Mouse (Mus musculus): Measurements from ENCODE around the gene Ppip5k2. TPM values are rescaled to one million over a fixed set of nuclear protein-coding genes. Genes with fewer than 3 reads are reported as not detected.

The Ppip5k2 gene
- 55.3 and 56.3 TPM in 2 replicates for polyA plus RNA-seq (2016; fragmentation: Nextera tagmentation; extraction: Ambion mirVana)

DNA sequence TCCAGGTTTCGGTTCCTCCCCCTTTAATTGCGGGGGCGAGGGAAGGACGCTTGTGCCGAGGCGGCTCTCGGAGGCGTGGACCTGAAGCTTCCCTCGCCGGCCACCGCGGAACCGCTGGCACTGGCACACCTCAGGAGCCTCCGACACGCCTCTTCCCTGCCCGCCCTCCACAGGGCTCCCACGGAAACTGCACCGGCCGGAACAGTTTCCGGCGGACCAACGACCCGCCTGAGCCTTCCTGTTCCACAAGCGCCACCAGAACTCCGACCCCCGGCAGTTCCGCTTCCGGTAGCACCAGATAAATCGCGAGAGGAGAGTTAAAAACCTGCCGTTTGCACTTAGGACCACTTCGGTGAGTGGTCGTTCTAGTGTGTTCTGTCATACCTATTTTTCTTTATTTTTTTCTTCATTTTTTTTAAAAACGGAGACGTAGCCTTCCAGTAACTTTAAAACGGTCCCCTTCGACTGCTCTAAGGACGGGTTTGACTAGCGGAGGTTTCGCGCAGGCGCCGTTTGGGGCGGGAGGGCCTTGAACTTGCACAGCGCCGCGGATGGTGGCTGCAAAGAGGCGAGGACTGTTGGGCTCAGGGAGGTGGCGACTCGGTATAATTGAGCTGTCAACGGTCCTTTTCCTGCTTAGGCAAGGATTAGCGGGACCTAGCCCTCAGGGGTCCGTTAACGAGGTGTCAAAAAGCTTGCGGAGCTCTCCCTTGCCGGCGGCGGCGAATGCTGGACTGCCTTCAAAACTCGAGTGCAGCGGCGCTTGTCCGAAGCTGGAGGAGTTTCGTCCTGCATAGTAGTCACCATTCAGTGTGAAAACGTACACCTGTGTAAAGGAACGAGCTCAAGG, at the start of gene Ppip5k2, which contains the start of gene Gin1:
Gene Ppip5k2, minus strand, starts transcription at position 508 of the 850 bp plus-strand sequence.
Gene Gin1, plus strand, starts transcription at position 269 of the 850 bp plus-strand sequence.
- peak within 1 kb of the TSS; percentile 82 for H3K9ac ChIP-seq
- peak within 1 kb of the TSS; percentile 72 for H3K4me2 ChIP-seq (replicated peaks)
- no peaks in the 10 kb centered on the region for H3K27me3 ChIP-seq (replicated peaks)
- no peaks in the 10 kb centered on the region for H3K36me3 ChIP-seq
- peak; percentile 99 for ATAC-seq (ENCODE audit: low FRiP score, low read depth)
- H3K27ac ChIP-seq: peak within 1 kb of the TSS; percentile 59; the same call in 1 of the 2 replicates
- no peaks in the 10 kb centered on the region for H3K9me3 ChIP-seq
- WGBS: under 1% methylated on average over 66 of the region's 66 CpGs
- peak within 1 kb of the TSS; percentile 86 for H3K4me3 ChIP-seq
- H3K4me1 ChIP-seq: peaks cover 20% of the 10 kb centered on the region

DNA sequence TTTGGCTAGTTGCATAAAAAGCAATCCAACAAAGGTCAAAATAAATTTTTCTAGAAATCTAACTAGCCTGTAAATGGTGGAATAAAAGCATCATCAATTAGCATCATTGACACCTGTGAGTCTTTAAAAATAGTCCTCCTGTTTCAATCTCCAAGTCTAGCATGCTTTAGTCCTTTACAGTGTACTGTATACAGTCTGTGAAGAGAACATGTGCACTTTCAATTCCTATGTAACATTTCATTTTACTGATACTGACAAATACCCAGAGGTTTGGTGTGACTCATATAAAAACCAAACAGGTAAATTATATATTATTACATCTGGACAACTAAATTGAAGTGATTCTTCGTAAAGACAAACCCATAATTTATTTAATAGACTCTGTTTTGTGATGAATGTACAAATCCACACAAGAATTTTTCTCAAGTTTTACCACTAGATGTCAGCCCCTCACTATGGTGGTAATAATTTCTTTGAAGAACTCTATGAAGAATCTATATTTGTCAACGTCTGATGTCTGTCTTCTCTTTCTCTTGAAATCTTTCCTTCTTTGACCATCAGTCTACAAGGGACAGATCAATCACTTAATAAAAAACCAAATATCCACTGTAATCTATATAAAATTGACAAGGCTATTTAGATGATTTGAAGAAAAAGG, 39.2 kb upstream of the Ppip5k2 start:
- H3K4me2 ChIP-seq (replicated peaks): no peak overlapping the region
- no peak; the same call in 1 of the 2 replicates for ATAC-seq (ENCODE audit: low FRiP score, low read depth)
- no peak overlapping the region for H3K9ac ChIP-seq
- H3K4me3 ChIP-seq: no peak overlapping the region
- no peaks in the 10 kb centered on the region for H3K27me3 ChIP-seq (replicated peaks)
- 49% methylated on average over 2 of the region's 2 CpGs for WGBS
- no peaks in the 10 kb centered on the region for H3K9me3 ChIP-seq
- no peaks in the 10 kb centered on the region for H3K4me1 ChIP-seq
- no peaks in the 10 kb centered on the region for H3K36me3 ChIP-seq
- no peak overlapping the region for H3K27ac ChIP-seq

DNA sequence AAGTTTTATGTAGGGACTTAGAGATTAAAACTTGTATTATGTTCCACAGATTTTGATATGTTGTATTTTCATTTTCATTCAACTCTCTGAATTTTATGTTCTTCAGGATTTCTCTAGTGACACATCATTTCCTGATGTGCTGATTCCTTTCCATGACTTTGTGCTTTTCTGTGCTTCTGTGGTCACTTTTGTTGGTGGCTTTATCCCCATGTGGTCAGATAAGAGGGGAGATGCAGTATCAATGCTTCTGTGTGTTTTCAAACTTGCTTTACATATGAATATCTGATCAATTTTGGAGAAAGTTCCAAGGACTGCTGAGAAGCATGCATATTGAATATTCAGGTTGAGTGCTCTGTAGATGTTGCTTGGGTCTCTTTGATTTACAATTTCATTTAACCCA, 34.3 kb upstream of the Ppip5k2 start:
- Histone ChIP-seq H3K4me3 (no peak overlapping the region), H3K9ac (no peak overlapping the region), H3K4me2 (replicated peaks) (no peak overlapping the region), H3K9me3 (no peaks in the 10 kb centered on the region), H3K27ac (no peak overlapping the region), H3K27me3 (replicated peaks) (no peaks in the 10 kb centered on the region), H3K4me1 (no peaks in the 10 kb centered on the region), H3K36me3 (no peaks in the 10 kb centered on the region)
- no peak for ATAC-seq (ENCODE audit: low FRiP score, low read depth)

DNA sequence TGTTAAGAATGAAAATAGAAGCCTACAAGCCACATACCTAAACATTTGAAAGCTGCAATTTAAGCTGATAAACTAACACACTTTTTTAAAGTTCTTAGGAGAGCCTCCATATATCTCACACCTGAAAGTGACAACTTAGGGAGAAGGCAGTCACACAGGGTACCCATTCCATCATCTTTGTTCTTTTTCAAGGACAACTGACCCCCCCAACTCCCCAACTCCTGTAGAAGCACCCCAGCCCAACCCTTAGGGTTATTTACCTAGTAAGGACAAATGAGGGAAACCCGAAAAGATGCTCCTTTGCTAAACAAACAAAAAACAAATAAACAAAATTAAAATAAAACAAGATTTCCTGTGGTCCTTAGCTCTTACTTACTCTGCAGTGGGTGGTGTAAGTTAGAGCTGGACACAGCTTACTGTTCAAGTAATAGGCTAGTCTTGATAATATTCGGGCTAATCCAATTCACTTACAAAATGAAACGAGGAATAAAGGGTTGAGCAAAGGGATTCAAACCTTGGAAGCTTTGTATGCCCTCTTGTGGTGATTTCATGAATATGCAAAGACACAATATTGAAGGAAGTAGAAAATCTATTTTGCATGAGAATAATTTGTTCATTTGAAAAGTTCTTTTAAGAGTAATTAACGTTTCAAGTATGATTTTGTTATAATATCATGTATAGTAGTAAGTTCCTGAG, 32.1 kb upstream of the Ppip5k2 start:
- WGBS: 52% methylated on average over 4 of the region's 4 CpGs
- no peak overlapping the region for H3K9ac ChIP-seq
- ATAC-seq (ENCODE audit: low FRiP score, low read depth): no peak

DNA sequence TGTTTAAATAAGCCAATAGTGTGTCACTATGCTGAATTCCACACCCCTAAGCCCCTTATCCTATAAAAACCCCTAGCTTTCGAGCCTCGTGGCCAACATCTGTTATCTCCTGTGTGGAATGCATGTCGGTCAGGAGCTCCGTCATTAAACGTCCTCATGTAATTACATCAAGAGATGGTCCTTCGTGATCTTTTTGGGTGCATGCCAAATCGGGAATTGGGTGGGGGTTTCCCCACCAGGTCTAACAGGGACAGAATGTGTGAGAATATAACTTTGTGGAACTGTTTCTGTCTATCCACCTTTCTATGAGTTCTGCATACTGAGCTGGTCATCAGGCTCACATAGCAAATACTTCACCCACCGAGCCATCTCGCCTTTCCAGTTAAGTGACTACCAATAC, 25.7 kb upstream of the Ppip5k2 start:
- Histone ChIP-seq H3K9me3 (no peaks in the 10 kb centered on the region), H3K4me3 (no peak overlapping the region), H3K27ac (no peak overlapping the region), H3K4me2 (replicated peaks) (no peak overlapping the region), H3K27me3 (replicated peaks) (no peaks in the 10 kb centered on the region), H3K9ac (no peak overlapping the region), H3K36me3 (peaks cover 4% of the 10 kb centered on the region; the same call in 1 of the 2 replicates), H3K4me1 (no peaks in the 10 kb centered on the region)
- no peak for ATAC-seq (ENCODE audit: low FRiP score, low read depth)
- 89% methylated on average over 9 of the region's 9 CpGs for WGBS

More for the DNA sequence above, 32.1 kb upstream of the Ppip5k2 start:
- no peaks in the 10 kb centered on the region for H3K27me3 ChIP-seq (replicated peaks)
- H3K4me1 ChIP-seq: no peaks in the 10 kb centered on the region
- no peak overlapping the region for H3K4me2 ChIP-seq (replicated peaks)
- no peak overlapping the region for H3K27ac ChIP-seq
- H3K4me3 ChIP-seq: no peak overlapping the region
- no peaks in the 10 kb centered on the region for H3K9me3 ChIP-seq
- no peaks in the 10 kb centered on the region for H3K36me3 ChIP-seq

DNA sequence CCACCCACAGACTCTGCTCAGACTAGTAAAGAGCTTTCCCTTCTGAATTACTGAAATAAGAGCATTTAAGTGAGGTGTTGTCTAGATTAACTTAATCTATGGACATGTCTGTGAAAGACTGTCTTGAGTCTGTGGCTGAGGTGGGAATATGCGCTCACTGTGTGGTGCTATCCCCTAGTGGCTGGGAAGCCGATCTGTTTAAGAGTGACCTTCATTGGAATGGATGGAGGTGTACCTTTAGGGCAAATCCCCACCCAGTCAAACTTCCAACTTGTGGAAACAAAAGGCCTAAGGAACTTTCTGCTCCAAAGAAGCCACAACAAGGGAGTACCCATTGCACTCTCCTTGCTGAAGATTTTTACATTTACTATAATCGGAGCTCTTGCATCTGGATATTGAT, 23.9 kb upstream of the Ppip5k2 start:
- ATAC-seq (ENCODE audit: low FRiP score, low read depth): no peak
- Histone ChIP-seq H3K27ac (no peak overlapping the region), H3K4me1 (no peaks in the 10 kb centered on the region), H3K4me3 (no peak overlapping the region), H3K4me2 (replicated peaks) (no peak overlapping the region), H3K36me3 (peaks cover 4% of the 10 kb centered on the region; the same call in 1 of the 2 replicates), H3K9me3 (no peaks in the 10 kb centered on the region), H3K27me3 (replicated peaks) (no peaks in the 10 kb centered on the region), H3K9ac (no peak overlapping the region)
- WGBS: 86% methylated on average over 3 of the region's 3 CpGs

DNA sequence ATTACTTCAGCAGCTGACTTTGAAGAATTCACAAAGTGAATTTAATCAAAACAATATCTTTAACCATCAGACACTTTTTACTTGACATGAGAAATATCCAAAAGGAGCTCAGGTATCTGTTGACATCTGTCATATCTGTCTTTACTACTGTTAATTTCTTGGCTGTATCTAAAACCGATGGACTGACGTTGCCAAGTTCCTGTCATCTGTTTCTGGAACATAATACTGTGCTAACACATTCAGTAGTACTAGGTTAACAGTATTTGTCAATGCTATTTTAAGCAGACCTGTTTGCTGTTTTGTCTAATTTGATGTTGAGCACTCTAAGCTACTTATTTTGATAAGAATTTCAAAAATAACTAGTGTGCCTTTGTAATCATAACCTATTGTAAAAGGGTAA, 18.3 kb upstream of the Ppip5k2 start:
- H3K9ac ChIP-seq: no peak overlapping the region
- no peaks in the 10 kb centered on the region for H3K9me3 ChIP-seq
- no peak overlapping the region for H3K27ac ChIP-seq
- 91% methylated on average over 2 of the region's 2 CpGs for WGBS
- H3K4me2 ChIP-seq (replicated peaks): no peak overlapping the region
- H3K4me3 ChIP-seq: no peak overlapping the region
- no peak for ATAC-seq (ENCODE audit: low FRiP score, low read depth)
- no peaks in the 10 kb centered on the region for H3K4me1 ChIP-seq
- H3K36me3 ChIP-seq: peaks cover 4% of the 10 kb centered on the region; the same call in 1 of the 2 replicates
- H3K27me3 ChIP-seq (replicated peaks): no peaks in the 10 kb centered on the region

DNA sequence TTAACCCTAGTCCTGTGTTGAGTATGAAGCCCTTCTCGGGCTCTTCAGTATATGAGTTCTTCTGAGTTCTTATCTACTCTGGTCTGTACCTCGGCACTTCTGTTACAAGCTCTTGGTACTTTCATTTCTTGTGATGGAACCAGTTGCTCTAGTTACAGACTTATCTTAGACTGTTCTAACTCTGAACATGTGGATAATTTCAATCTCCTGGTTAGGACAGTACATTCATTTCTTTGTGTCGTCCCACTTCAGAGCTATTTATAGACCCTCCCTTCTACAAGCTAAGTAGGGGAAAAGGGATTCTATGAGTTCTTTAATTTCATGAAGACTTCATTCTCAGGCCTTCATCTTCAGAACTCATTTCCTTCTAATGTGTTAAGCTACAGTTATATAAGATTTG, 17.5 kb upstream of the Ppip5k2 start:
- Histone ChIP-seq H3K4me2 (replicated peaks) (no peak overlapping the region), H3K4me1 (no peaks in the 10 kb centered on the region), H3K27me3 (replicated peaks) (no peaks in the 10 kb centered on the region), H3K4me3 (no peak overlapping the region), H3K36me3 (no peaks in the 10 kb centered on the region), H3K9me3 (no peaks in the 10 kb centered on the region), H3K27ac (no peak overlapping the region), H3K9ac (no peak overlapping the region)
- no peak for ATAC-seq (ENCODE audit: low FRiP score, low read depth)
- 92% methylated on average over 3 of the region's 3 CpGs for WGBS

DNA sequence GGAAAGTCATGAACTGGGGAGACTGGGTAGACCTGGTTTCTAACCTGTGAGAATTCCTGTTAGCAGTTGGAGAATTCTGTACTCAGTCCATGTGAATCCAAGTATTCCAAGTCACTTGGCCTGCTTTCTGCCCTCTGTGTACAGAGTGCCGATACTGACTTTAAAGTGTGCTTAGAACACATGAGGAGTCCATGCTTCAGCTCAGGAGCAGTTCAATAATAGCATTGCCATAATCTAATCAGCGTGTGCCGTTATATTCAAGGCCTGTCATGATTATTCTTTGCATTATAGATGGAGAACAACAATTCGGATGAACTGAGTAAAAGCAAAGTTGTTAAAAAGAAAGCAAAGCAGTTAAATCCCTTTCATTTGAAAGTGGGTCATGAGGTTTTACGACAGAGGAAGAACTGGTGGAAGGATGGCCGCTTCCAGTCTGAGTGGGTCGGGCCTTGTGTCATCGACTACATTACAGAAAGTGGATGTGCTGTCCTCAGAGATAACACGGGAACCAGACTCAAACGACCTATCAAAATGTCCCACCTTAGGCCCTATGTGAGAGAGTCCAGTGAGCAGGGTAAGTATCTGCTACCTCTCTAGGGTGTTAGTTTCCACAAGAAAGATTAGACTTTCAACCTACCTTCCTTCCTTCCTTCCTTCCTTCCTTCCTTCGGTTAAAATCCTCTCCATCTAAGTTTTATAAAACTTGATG, 15.6 kb upstream of the Ppip5k2 start:
- Histone ChIP-seq H3K27me3 (replicated peaks) (no peaks in the 10 kb centered on the region), H3K36me3 (no peaks in the 10 kb centered on the region), H3K4me3 (no peak overlapping the region), H3K4me2 (replicated peaks) (no peak overlapping the region), H3K4me1 (no peaks in the 10 kb centered on the region), H3K27ac (no peak overlapping the region), H3K9ac (no peak overlapping the region), H3K9me3 (no peaks in the 10 kb centered on the region)
- 84% methylated on average over 11 of the region's 11 CpGs for WGBS
- ATAC-seq (ENCODE audit: low FRiP score, low read depth): no peak

DNA sequence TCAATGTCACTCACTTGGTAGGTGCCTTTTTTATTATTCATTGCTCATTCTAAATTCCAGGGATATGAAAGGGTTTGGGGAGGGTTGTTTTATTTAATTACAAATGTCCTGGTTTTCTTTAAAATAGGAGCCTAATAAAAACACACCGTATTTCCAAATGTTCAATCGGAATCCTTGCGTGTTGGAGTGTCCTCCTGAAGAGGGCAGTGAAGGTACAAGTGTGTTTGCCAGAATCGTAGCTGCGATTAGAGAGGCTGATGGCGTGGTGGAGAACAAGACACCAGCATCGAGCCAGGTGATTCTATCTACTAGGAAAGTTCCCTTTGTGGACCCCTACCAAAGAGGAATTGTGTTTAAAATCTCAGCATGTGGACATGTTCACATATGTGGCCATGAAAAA, 14.7 kb upstream of the Ppip5k2 start:
- Histone ChIP-seq H3K4me1 (no peaks in the 10 kb centered on the region), H3K27me3 (replicated peaks) (no peaks in the 10 kb centered on the region), H3K4me2 (replicated peaks) (no peak overlapping the region), H3K27ac (no peak overlapping the region), H3K36me3 (no peaks in the 10 kb centered on the region), H3K9ac (no peak overlapping the region), H3K9me3 (no peaks in the 10 kb centered on the region), H3K4me3 (no peak overlapping the region)
- ATAC-seq (ENCODE audit: low FRiP score, low read depth): no peak
- 79% methylated on average over 7 of the region's 7 CpGs for WGBS

DNA sequence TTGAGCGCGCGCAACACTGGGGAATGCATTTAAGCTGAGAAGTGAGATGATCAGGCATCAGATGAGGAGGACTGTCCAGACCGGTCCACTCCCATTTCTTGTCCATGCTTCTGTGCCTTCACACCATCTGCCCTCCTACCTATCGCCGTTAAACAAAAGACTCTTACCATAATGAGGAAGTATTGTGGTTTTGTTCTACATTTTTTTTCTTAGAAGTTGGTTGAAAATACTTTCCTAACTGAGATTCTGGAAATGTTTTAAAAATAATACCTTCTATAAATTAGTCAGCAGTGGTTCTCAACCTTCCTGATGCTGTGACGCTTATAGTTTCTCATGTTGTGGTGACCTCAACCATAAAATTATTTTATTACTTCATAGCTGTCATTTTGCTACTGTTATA, 11.5 kb upstream of the Ppip5k2 start:
- H3K4me2 ChIP-seq (replicated peaks): no peak overlapping the region
- H3K36me3 ChIP-seq: no peaks in the 10 kb centered on the region
- no peaks in the 10 kb centered on the region for H3K27me3 ChIP-seq (replicated peaks)
- WGBS: 93% methylated on average over 7 of the region's 7 CpGs
- no peak overlapping the region for H3K9ac ChIP-seq
- H3K4me3 ChIP-seq: no peak overlapping the region
- ATAC-seq (ENCODE audit: low FRiP score, low read depth): no peak
- H3K4me1 ChIP-seq: no peaks in the 10 kb centered on the region
- H3K27ac ChIP-seq: no peak overlapping the region
- H3K9me3 ChIP-seq: no peaks in the 10 kb centered on the region

Measured in neural tube, embryonic 12.5 days (tissue).